Mouse (Mus musculus) forebrain, embryonic 10.5 days (tissue): ENCODE data around the gene Fbxw11. TPM values are rescaled to one million over a fixed set of nuclear protein-coding genes. Genes with fewer than 3 reads are reported as not detected.

Source experiments
- DNase-seq: peaks from one replicate; pipeline ENCODE4 v3.0.0-alpha.2; 2017; ENCODE audit warnings: low spot score; ENCODE audit errors: extremely low spot score
- H3K27ac ChIP-seq: fragments of 300-500 bp; sonication (generic); 2 replicates; pipeline ENCODE4 v1.5.1; 2016; ENCODE audit warnings: mild to moderate bottlenecking
- H3K27me3 ChIP-seq: fragments of 300-500 bp; sonication (generic); 2 replicates; pipeline ENCODE4 v1.6.1; 2016; ENCODE audit warnings: mild to moderate bottlenecking; ENCODE audit not compliant: poor library complexity, severe bottlenecking
- H3K36me3 ChIP-seq: fragments of 300-500 bp; sonication (generic); replicated peaks from 2 replicates; pipeline ENCODE4 v1.6.1; 2016; ENCODE audit warnings: mild to moderate bottlenecking, moderate library complexity
- H3K4me1 ChIP-seq: fragments of 300-500 bp; sonication (generic); 2 replicates; pipeline ENCODE4 v1.6.1; 2016
- H3K4me3 ChIP-seq: fragments of 300-500 bp; sonication (generic); 2 replicates; pipeline ENCODE4 v1.5.1; 2016; ENCODE audit warnings: mild to moderate bottlenecking, moderate library complexity
- H3K9me3 ChIP-seq: fragments of 300-500 bp; sonication (generic); 2 replicates; pipeline ENCODE4 v1.6.1; 2016; ENCODE audit warnings: mild to moderate bottlenecking, moderate library complexity
- WGBS: fragments of 180-500 bp; shearing (Covaris S2); methylation state at CpG from one replicate; pipeline ENCODE4 v1.1.7; 2016; 5-methylcytosine and 5-hydroxymethylcytosine counted together
- polyA plus RNA-seq: library from polyadenylated mRNA; unstranded; fragments of >200 nt; fragmentation: Nextera tagmentation; extraction: Ambion mirVana; gene quantifications from 2 replicates; pipeline ENCODE4 v1.2.1, GENCODE M21; 2016

Gene Fbxw11
- polyA plus RNA-seq, 1 experiment from 2014 or later = 87.0 TPM

GRCm38 (mm10) chr11:32725171-32725570 lies 82.6 kb downstream of the Fbxw11 start:
- H3K27ac ChIP-seq = no peak overlapping the region
- H3K4me3 ChIP-seq = no peak overlapping the region
- peaks cover 45% of the 10 kb centered on the region for H3K36me3 ChIP-seq
- 94% methylated on average over 9 of the region's 9 CpGs for WGBS
- no peaks in the 10 kb centered on the region for H3K4me1 ChIP-seq
- no peaks in the 10 kb centered on the region for H3K27me3 ChIP-seq
- H3K9me3 ChIP-seq = no peaks in the 10 kb centered on the region
- DNase-seq = no peak

DNA sequence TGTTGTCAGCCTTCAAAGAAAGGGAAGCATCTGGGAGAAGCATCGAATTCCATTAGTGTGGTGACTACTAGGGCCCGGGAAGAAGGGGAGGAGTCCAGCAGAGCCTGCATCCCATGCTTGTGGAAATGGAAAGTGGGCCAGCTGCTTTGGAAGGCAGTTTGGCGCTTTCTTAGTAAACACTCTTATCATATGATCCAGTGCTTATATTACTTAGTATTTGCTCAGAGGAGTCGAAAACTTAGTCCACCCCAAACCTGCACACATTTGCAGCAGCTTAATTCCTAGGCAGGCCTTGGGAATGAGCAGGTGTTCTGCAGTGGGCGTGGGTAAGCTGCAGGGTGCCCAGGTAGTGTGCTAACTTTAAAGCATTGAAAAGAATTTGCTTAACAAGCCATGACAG lies 89.9 kb downstream of the Fbxw11 start:
- no peak for DNase-seq
- H3K36me3 ChIP-seq = peaks cover 73% of the 10 kb centered on the region
- 76% methylated on average over 5 of the region's 5 CpGs for WGBS
- H3K27me3 ChIP-seq = no peaks in the 10 kb centered on the region
- no peak overlapping the region for H3K27ac ChIP-seq
- no peaks in the 10 kb centered on the region for H3K4me1 ChIP-seq
- no peak overlapping the region for H3K4me3 ChIP-seq
- H3K9me3 ChIP-seq = no peaks in the 10 kb centered on the region

DNA sequence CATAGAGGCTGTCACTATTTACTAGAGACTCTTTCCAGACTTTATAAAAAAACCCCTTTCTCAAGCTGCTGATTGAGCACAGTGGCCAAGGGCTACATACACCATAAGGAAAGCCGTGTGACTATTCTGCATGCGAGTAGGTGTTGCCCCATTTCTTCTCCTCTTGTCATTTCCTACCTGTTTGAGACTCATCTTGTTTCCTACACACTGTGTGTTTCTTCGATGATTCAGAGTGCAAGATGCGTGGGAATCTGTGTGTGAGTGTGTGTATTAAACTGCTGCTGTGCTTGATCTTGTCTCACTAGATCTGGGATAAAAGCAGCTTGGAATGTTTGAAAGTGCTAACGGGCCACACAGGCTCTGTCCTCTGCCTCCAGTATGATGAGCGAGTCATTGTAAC lies 90.7 kb downstream of the Fbxw11 start:
- Histone ChIP-seq H3K36me3 (peaks cover 75% of the 10 kb centered on the region), H3K27ac (no peak overlapping the region), H3K4me3 (no peak overlapping the region), H3K27me3 (no peaks in the 10 kb centered on the region), H3K4me1 (no peaks in the 10 kb centered on the region), H3K9me3 (no peaks in the 10 kb centered on the region)
- no peak for DNase-seq
- WGBS = 91% methylated on average over 6 of the region's 6 CpGs

DNA sequence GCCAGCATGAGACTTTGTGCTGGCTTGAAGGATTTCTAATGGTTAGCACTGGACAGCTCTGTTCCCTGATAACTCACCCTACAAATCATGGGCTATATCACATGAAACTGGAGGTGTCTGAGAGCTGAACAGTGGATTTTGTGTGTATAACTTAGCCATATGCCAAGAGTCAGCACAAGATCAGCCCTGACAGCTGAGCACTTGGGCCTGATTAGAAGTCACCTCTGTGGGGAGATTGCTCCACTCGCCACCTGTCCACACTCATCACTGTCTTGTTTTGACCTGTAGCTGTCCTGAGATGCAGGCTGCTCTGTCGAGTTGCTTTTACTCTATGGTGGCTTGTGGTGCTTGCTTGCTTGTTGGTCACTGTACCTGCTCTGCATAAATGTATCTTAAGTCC lies 93.8 kb downstream of the Fbxw11 start:
- no peak for DNase-seq
- Histone ChIP-seq H3K4me3 (no peak overlapping the region), H3K27me3 (no peaks in the 10 kb centered on the region), H3K9me3 (no peaks in the 10 kb centered on the region; the same call in 1 of the 2 replicates), H3K36me3 (peaks cover 100% of the 10 kb centered on the region), H3K27ac (no peak overlapping the region), H3K4me1 (no peaks in the 10 kb centered on the region)
- WGBS = 94% methylated on average over 2 of the region's 2 CpGs

- H3K4me1 ChIP-seq = no peaks in the 10 kb centered on the region
- H3K27me3 ChIP-seq = no peaks in the 10 kb centered on the region
- H3K4me3 ChIP-seq = no peak overlapping the region
- peaks cover 100% of the 10 kb centered on the region for H3K36me3 ChIP-seq
- 96% methylated on average over 5 of the region's 5 CpGs for WGBS
- no peak overlapping the region for H3K27ac ChIP-seq
- no peaks in the 10 kb centered on the region; the same call in 1 of the 2 replicates for H3K9me3 ChIP-seq
- DNase-seq = no peak
These were observed 95.2 kb downstream of the Fbxw11 start for GRCm38 (mm10) chr11:32737729-32738128.

DNA sequence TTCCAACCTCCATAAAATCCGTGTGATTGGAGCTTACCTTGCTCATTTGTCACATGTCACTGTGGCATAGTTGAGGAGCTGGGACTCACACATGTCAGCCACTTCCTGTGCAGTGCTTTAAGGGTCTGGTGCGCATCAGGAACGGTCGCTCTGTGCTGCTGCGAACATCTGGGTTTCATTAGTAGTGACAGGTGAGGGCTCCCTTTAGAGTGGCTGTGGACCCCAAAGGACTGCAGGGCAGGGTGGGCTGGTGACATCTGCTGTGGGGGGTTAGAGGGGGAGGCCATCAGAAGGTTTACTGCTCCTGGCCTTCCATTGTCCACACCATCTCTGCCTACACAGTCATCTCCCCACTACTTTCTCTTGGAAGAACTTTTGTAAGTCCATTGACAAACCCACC lies 101.4 kb downstream of the Fbxw11 start:
- no peak for DNase-seq
- WGBS = 82% methylated on average over 5 of the region's 5 CpGs
- Histone ChIP-seq H3K27ac (no peak overlapping the region), H3K4me1 (no peaks in the 10 kb centered on the region), H3K36me3 (peaks cover 92% of the 10 kb centered on the region), H3K4me3 (no peak overlapping the region), H3K27me3 (no peaks in the 10 kb centered on the region), H3K9me3 (no peaks in the 10 kb centered on the region; the same call in 1 of the 2 replicates)

DNA sequence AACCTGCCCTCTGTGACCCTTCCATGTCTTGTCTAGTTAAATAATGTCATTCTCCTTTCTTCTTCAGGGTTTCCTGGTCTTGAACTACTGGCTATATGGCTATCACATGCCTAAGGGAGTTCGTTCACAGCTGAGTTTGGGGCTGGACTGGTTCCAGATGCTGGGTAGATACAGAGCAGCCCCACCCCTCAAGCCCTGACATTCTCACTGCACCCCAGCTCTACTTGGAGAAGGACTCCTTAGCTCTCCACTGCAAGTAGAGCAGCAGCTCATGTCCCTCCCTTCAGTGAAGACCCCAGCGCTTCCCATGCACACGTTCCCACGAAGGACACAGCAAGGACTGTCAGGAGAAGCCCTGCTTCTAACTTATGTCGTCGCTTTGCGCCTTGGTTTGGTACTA lies 101.9 kb downstream of the Fbxw11 start:
- DNase-seq = no peak
- Histone ChIP-seq H3K4me3 (no peak overlapping the region), H3K4me1 (no peaks in the 10 kb centered on the region), H3K27ac (no peak overlapping the region), H3K9me3 (no peaks in the 10 kb centered on the region; the same call in 1 of the 2 replicates), H3K27me3 (no peaks in the 10 kb centered on the region), H3K36me3 (peaks cover 87% of the 10 kb centered on the region)
- 94% methylated on average over 7 of the region's 7 CpGs for WGBS

DNA sequence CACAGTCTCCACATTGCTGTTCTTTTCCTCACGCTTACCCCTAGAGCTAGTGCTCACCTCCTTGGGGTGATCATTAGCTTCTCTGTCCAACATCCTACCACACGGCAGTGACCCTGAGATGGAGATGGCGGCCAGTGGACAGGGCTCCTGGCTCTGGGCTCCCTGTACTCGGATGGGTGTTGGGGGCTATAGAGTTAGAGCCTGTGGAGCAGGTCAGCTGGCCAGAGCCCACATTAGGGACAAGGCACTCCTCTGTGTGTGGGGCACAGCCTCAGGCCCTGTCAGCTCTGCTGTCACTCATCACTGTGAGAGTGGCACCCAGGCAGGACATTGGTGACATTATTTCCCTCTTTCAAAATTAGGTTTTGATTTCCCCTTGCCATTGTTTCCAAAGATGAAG lies 102.9 kb downstream of the Fbxw11 start:
- Histone ChIP-seq H3K36me3 (peaks cover 77% of the 10 kb centered on the region), H3K9me3 (no peaks in the 10 kb centered on the region; the same call in 1 of the 2 replicates), H3K27me3 (no peaks in the 10 kb centered on the region), H3K4me3 (no peak overlapping the region), H3K4me1 (no peaks in the 10 kb centered on the region), H3K27ac (no peak overlapping the region)
- WGBS = 93% methylated on average over 4 of the region's 4 CpGs
- DNase-seq = no peak

GRCm38 (mm10) chr11:32746036-32746435 lies 103.5 kb downstream of the Fbxw11 start:
- Histone ChIP-seq H3K36me3 (peaks cover 71% of the 10 kb centered on the region), H3K27me3 (no peaks in the 10 kb centered on the region), H3K4me1 (no peaks in the 10 kb centered on the region), H3K4me3 (no peak overlapping the region), H3K9me3 (no peaks in the 10 kb centered on the region; the same call in 1 of the 2 replicates), H3K27ac (no peak overlapping the region)
- WGBS = 84% methylated on average over 5 of the region's 5 CpGs
- DNase-seq = no peak

GRCm38 (mm10) chr11:32746475-32746874 lies 104.0 kb downstream of the Fbxw11 start:
- Histone ChIP-seq H3K27ac (no peak overlapping the region), H3K4me1 (0 out of 2 replicates have a peak, but pooled peaks cover 3% of the 10 kb centered on the region), H3K4me3 (no peak overlapping the region), H3K36me3 (peaks cover 66% of the 10 kb centered on the region), H3K9me3 (no peaks in the 10 kb centered on the region), H3K27me3 (no peaks in the 10 kb centered on the region)
- WGBS = 94% methylated on average over 3 of the region's 3 CpGs
- DNase-seq = no peak

DNA sequence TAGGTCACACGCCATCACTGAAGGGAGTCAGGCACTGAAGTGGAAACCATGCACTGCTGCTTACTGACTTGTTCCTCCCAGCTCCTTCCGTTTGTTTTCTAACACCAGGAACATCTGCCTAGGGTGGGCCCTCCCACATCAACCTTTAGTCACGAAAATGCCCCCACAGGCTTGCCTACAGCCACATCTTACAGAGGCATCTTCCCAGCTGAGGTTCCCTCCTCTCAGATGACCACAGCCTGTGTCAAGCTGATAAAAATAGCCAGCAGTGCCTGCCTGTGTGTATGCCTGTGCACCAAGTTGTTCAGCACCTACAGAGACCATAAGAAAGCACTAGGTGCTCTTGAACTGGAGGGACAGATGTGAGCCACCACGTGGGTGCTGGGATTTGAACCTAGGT lies 106.3 kb downstream of the Fbxw11 start:
- Histone ChIP-seq H3K27ac (no peak overlapping the region), H3K4me1 (0 out of 2 replicates have a peak, but pooled peaks cover 8% of the 10 kb centered on the region), H3K9me3 (no peaks in the 10 kb centered on the region), H3K27me3 (no peaks in the 10 kb centered on the region), H3K4me3 (no peak overlapping the region), H3K36me3 (peaks cover 43% of the 10 kb centered on the region)
- DNase-seq = no peak
- 76% methylated on average over 4 of the region's 4 CpGs for WGBS

DNA sequence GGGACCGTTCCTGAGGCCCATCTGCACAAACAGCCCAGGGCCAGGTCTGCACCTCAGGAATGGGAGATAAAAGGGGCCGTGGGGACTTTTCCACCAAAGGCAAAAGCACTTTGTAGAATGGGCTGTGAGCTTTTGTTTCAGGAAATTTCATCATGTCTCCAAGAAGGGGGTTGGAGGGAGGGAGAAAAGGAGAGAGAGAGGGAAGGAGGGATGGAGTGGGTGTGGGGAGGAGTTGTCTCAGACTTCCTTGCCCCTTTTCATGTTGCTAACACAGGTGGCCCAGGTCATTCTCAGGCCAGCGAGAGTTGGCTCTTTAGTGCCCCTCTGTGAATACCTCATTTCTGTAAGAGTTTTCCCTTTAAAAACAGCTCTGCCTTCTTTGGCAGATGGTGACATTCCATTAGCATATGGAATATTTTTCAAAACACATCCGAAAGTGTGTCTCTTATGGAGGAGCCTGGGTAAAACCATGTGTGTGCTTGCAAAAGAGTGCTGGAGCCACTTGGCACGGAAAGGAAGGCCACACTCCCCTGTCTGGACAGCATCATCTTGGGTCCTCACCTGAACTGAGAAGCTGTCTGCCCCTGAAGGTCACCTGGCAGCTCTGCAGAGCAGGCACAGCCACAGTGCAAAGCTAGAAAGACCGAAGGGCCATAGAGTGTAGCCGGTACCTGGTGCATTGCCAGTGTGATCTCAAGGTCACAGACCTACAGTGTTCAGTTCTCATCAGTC lies 109.5 kb downstream of the Fbxw11 start:
- no peak for DNase-seq
- peaks cover 12% of the 10 kb centered on the region for H3K36me3 ChIP-seq
- no peak overlapping the region for H3K27ac ChIP-seq
- H3K4me1 ChIP-seq = 0 out of 2 replicates have a peak, but pooled peaks cover 8% of the 10 kb centered on the region
- no peaks in the 10 kb centered on the region for H3K27me3 ChIP-seq
- no peaks in the 10 kb centered on the region for H3K9me3 ChIP-seq
- 83% methylated on average over 7 of the region's 7 CpGs for WGBS
- H3K4me3 ChIP-seq = no peak overlapping the region

DNA sequence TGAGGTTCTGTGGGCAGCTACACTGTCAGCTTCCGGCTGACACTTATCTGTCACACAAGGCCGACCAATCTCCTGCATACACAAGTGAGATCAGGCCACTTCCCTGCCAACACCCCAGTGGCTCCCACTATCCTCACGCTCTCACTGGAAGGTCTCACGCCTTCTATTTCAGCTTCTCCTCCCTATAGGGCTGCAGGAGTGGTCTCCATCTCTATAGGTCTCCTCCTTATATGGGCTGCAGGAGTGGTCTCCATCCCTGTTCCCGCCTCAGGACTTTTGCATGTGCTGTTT lies 110.0 kb downstream of the Fbxw11 start:
- peaks cover 7% of the 10 kb centered on the region for H3K36me3 ChIP-seq
- WGBS = 82% methylated on average over 5 of the region's 5 CpGs
- DNase-seq = no peak
- no peak overlapping the region for H3K4me3 ChIP-seq
- no peaks in the 10 kb centered on the region for H3K9me3 ChIP-seq
- no peak overlapping the region for H3K27ac ChIP-seq
- H3K4me1 ChIP-seq = 0 out of 2 replicates have a peak, but pooled peaks cover 8% of the 10 kb centered on the region
- no peaks in the 10 kb centered on the region for H3K27me3 ChIP-seq
